Mouse (Mus musculus): Measurements from ENCODE around the gene Gpr68.

GRCm38 (mm10) chr12:100941361-100941760 lies 33.4 kb upstream of the Gpr68 start:
- TF ChIP-seq CTCF (IDR thresholded peaks at IDR 0.05; ENCODE audit: low read depth, low read length) (no peak), POLR2A (IDR thresholded peaks at IDR 0.05; ENCODE audit: borderline replicate concordance, low read depth, low read length) (no peak)
